8 mouse cellular contexts compared by ENCODE assay signal in genomic region chr2:48816141-48817028, GRCm38 (mm10). TPM values are rescaled to one million over a fixed set of nuclear protein-coding genes. Genes with fewer than 3 reads are reported as not detected.
DNase-seq lines count a peak whose midpoint lies in the region; ATAC-seq lines count a peak whose summit lies in the region.

No protein-coding gene starts in this region.

- H3K36me3 ChIP-seq in heart, embryonic 10.5 days: no peaks in the 10 kb centered on the region
- no peaks in the 10 kb centered on the region for H3K36me3 ChIP-seq in hindbrain, embryonic 16.5 days (ENCODE audit: control insufficient read depth, insufficient read depth, low read length)
- H3K36me3 ChIP-seq in midbrain, embryonic 14.5 days (ENCODE audit: control insufficient read depth, insufficient read depth, low read length): no peaks in the 10 kb centered on the region

- peaks cover 8% of the 10 kb centered on the region; the same call in 1 of the 2 replicates for H3K4me1 ChIP-seq in heart, embryonic 10.5 days
- H3K4me1 ChIP-seq in hindbrain, embryonic 16.5 days (ENCODE audit: control insufficient read depth, insufficient read depth, low read depth, low read length): peaks cover 11% of the 10 kb centered on the region
- peaks cover 25% of the 10 kb centered on the region for H3K4me1 ChIP-seq in midbrain, embryonic 14.5 days (ENCODE audit: control insufficient read depth, insufficient read depth, low read length)

- WGBS in heart, embryonic 10.5 days: 46% methylated on average over 9 of the region's 9 CpGs
- WGBS in hindbrain, embryonic 16.5 days: 10% methylated on average over 9 of the region's 9 CpGs
- WGBS in midbrain, embryonic 14.5 days: 17% methylated on average over 9 of the region's 9 CpGs

- peak overlapping the region; percentile 86 for H3K4me3 ChIP-seq in heart, embryonic 10.5 days
- H3K4me3 ChIP-seq in hindbrain, embryonic 16.5 days (ENCODE audit: low read length): peak overlapping the region; percentile 90
- H3K4me3 ChIP-seq in midbrain, embryonic 14.5 days (replicated peaks; ENCODE audit: low read depth, low read length): peak overlapping the region; percentile 86

- no peak overlapping the region for H3K27ac ChIP-seq in heart, embryonic 10.5 days
- peak overlapping the region; percentile 26 for H3K27ac ChIP-seq in hindbrain, embryonic 16.5 days (ENCODE audit: low read depth, low read length)
- H3K27ac ChIP-seq in midbrain, embryonic 14.5 days (replicated peaks; ENCODE audit: low read depth, low read length): peak overlapping the region; percentile 60

- peak overlapping the region; percentile 76 for H3K4me2 ChIP-seq in hindbrain, embryonic 16.5 days (ENCODE audit: low read length)
- H3K4me2 ChIP-seq in midbrain, embryonic 14.5 days (ENCODE audit: low read length): peak overlapping the region; percentile 72

- peak overlapping the region; percentile 69 for H3K9ac ChIP-seq in hindbrain, embryonic 16.5 days (ENCODE audit: low read depth, low read length)
- H3K9ac ChIP-seq in midbrain, embryonic 14.5 days (replicated peaks; ENCODE audit: low read length): peak overlapping the region; percentile 87

- no peak for ATAC-seq in hindbrain, embryonic 16.5 days
- ATAC-seq in midbrain, embryonic 14.5 days (ENCODE audit: low FRiP score, low TSS enrichment): no peak

- no peak for DNase-seq in heart, embryonic 10.5 days (ENCODE audit: low spot score)
- DNase-seq in heart, postnatal 4 days: no peak
- DNase-seq in embryo, embryonic 9.5 days (ENCODE audit: extremely low spot score): peak; percentile 9
- DNase-seq in midbrain, embryonic 14.5 days: peak; percentile 50
- DNase-seq in thymus, postnatal 10 days (ENCODE audit: low spot score in 2 of 2): no peak
- DNase-seq in gastrocnemius, adult 8-10 months (ENCODE audit: low spot score in 2 of 2): no peak
- no peak for DNase-seq in left cerebral cortex, adult 18-20 months (ENCODE audit: low spot score in 2 of 2)

- no peaks in the 10 kb centered on the region for H3K9me3 ChIP-seq in heart, embryonic 10.5 days
- H3K9me3 ChIP-seq in hindbrain, embryonic 16.5 days (ENCODE audit: control insufficient read depth, low read length): no peaks in the 10 kb centered on the region
- H3K9me3 ChIP-seq in midbrain, embryonic 14.5 days (ENCODE audit: control insufficient read depth, low read length): no peaks in the 10 kb centered on the region

- H3K27me3 ChIP-seq in heart, embryonic 10.5 days (ENCODE audit: insufficient read depth, poor library complexity, severe bottlenecking): no peaks in the 10 kb centered on the region
- no peaks in the 10 kb centered on the region for H3K27me3 ChIP-seq in hindbrain, embryonic 16.5 days (replicated peaks; ENCODE audit: control insufficient read depth, insufficient read depth, low read length)
- H3K27me3 ChIP-seq in midbrain, embryonic 14.5 days (ENCODE audit: control insufficient read depth, insufficient read depth, low read length): no peaks in the 10 kb centered on the region

RNA-seq across cellular contexts. Expression of gene Acvr2a, which starts 2.5 kb away (rescaled TPM):
- polyA plus RNA-seq in heart, embryonic 10.5 days (2016; fragmentation: Nextera tagmentation; extraction: Ambion mirVana): 13.3 and 14.8 TPM in 2 replicates
- 10 to 100 TPM; 18.9 to 19.7 TPM for total RNA-seq in heart, postnatal 4 days (2021)
- polyA plus RNA-seq in hindbrain, embryonic 16.5 days (2015; fragmentation: Nextera tagmentation; extraction: Ambion mirVana): 35.7 and 43.8 TPM in 2 replicates
- 45.7 and 69.7 TPM in 2 replicates for polyA plus RNA-seq in midbrain, embryonic 14.5 days (2014; fragmentation: Nextera tagmentation; extraction: Ambion mirVana)
- total RNA-seq in gastrocnemius, adult 8-10 months (2022): 10 to 100 TPM; 22.9 to 33.2 (median 24.4) TPM
- 10 to 100 TPM; 39.9 to 41.9 TPM for total RNA-seq in left cerebral cortex, adult 18-20 months (2021)

Comparison
In these comparisons a context has a peak if more than half of its experiments do, and no peak if none do; other contexts are left out.
1. DNase-seq: peak in embryo, embryonic 9.5 days (single experiment) and midbrain, embryonic 14.5 days (single experiment); none in heart, embryonic 10.5 days (single experiment), heart, postnatal 4 days (single experiment), thymus, postnatal 10 days (0 of 2), gastrocnemius, adult 8-10 months (0 of 2) and left cerebral cortex, adult 18-20 months (0 of 2).
2. Peak in every context shown above with its lines, with median percentiles within 50 percentile points of each other: H3K4me3 ChIP-seq.